Mouse (Mus musculus) retina, embryonic 14.5 days (tissue): ENCODE data around the gene Olfr883.
A peak's percentile ranks its signal among the peaks of the same experiment; 100 is the strongest.

ENCODE experiments used
- DNase-seq: peaks from one replicate; pipeline ENCODE4 v3.0.0-alpha.2; 2015; ENCODE audit warnings: low spot score

Gene Olfr883

GRCm38 (mm10) chr9:38025508-38025907 lies at the start of gene Olfr883:
Olfr883 (plus strand) TSS chr9:38025808.
- no peak for DNase-seq

- DNase-seq: no peak
Observed at GRCm38 (mm10) chr9:37991525-37991924, 34.1 kb upstream of the Olfr883 start, which contains the start of gene Olfr881. Olfr881 (plus strand) TSS chr9:37991825.

GRCm38 (mm10) chr9:37998581-37999204 lies 26.9 kb upstream of the Olfr883 start:
- DNase-seq: peak; percentile 55

- peak; percentile 46 for DNase-seq
Observed at GRCm38 (mm10) chr9:38000021-38000420, 25.6 kb upstream of the Olfr883 start.

DNA sequence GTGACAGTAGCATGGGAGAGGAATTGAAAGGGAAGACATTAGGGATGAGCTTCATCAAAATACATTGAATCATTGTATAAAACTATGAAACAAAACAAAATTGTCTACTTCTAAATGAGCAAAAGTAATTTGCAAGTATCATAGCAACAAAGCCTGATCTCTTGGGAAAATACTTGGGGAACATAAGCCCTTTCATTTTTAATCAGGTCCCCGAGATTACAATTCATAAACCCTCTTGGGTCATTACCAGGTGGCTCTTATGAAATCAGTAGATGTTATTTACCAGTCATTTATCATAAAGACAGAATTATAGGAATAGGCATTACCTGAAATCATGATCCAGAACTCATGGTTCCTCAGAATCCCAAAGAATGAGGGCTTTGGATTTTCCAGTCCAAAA lies 20.6 kb downstream of the Olfr883 start, which contains the start of gene Olfr884:
TSS of gene Olfr884 (plus strand) at position 301 of the 400 bp plus-strand sequence.
- DNase-seq: no peak

- DNase-seq: no peak
Observed at GRCm38 (mm10) chr9:38061022-38061421, 35.4 kb downstream of the Olfr883 start, which contains the start of gene Olfr885. Olfr885 (plus strand) TSS chr9:38061322.
